Mouse (Mus musculus): Measurements from ENCODE around the gene Kank1.

The Kank1 gene

DNA sequence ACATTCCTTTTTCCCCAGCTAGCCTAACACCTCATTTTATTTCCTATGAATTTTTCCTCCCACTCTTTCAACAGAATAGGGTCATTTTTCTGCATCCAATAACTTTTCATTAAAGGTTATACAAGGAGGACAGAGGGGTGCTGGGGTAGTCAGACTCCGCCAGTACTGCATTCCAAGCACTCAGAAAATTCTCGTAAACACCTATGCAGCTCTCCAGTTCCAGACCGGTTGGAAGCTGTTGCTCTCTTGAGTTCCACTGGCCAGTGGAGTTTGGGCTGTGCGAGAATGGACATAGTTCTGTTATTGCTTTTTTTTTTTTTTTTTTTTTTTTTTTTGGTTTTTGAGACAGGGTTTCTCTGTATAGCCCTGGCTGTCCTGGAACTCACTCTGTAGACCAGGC, 167.4 kb downstream of the Kank1 start:
- DNase-seq (ENCODE audit: low read depth, low spot score): no peak

DNA sequence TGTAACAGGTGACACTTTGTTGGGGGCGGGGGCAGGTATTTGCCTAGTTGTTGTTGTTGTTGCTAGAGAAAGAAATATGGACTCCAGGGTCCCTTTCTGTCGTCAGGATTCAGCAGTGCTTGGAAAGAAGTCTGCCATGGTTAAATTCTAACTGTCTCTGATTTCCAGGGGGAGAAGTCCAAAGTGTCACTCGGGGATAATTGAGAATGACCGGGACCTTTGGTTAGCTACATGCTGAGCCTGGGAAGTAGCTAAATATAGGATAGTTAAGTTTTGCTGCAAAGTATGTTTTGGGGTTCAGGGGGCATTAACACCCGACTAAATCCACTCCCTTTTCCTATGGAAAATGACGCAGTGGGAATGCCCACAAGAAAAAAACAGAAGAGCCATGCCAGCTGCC, 169.2 kb downstream of the Kank1 start:
- DNase-seq (ENCODE audit: low read depth, low spot score): no peak

DNA sequence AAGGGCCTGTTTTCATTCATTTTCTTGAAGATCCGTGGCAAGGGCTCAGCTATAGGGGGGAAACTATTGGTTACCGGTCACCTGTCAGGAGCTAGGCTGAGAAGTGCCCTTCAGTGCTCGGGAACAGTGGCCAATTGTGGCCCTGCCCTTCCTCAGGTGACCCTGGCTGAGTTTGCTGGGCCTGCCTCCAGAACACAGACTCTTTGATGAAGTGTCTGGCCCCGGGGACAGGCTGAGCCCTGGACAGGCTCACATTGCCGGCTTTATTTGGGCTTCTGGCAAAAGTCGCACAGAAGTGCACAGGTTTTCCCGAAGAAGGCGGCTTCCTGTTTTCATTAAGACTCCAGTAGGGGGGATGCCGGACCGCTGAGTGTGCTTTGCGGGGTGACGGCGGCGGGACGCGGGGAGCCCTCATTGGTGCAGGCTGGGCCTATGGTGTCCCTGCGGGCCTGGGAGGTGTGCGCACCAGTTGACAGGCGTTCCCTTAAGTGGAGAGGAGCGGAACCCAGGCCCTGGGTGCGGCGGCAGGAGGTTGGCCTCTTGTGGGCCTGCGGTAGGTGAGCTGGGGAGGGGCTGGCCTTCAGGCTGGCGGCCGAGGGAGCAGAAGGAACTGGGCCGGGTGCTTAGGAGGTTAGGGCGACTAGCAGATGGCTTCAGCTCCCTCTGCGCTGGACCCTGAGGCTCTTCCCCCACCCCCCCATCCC, 169.9 kb downstream of the Kank1 start:
- DNase-seq (ENCODE audit: low read depth, low spot score): peak; percentile 63

DNA sequence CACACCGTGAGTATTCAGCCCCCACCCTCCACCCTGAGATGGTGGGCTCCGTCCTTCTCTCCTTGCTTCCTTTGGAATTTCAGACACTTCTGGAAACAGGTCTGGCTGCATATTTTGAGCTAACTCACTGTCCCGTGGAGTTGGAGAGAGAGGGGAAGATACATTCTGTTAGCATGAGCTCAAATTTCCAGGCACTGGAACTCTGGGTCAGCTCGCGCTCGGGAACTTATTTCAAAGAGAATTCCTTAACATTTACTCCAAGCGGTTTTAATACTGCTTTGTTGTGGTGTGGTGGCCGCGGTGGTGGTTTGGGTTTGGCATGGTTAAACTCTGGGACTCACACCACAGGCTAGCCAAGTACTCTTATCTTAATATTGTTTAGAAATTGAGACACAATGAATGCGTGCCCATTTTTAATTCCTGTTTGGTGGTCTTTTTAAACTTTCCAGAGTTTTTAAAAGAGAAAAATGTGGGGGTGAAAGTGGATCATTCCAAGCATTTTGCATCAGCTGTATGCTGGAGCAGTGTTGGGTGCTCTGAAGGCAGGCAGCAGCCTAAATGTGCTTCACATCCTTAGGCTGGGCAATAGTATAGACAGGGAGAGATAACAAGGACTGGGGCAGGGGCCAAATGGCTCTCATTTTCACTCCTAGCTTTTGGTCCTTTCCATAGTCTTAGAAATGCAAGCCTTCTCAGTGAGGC, 170.6 kb downstream of the Kank1 start:
- no peak for DNase-seq (ENCODE audit: low read depth, low spot score)

DNA sequence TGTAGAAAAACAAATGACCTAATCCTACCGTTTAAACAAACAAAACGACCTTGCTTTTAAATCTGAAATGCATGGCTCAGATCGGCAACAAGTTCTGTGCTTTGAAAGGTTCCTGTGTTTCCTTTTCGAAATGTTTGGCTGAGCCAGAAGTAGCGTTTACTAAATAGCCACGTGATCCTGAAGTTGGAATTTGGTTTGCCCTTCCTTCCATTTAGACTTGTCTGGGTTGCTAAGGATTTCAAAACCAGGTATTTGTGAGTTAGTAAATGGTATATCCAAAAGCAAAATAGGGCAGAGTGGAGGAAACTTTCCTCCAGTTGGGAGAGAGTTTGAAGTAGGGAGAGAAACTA, 171.1 kb downstream of the Kank1 start:
- DNase-seq (ENCODE audit: low read depth, low spot score): no peak

DNA sequence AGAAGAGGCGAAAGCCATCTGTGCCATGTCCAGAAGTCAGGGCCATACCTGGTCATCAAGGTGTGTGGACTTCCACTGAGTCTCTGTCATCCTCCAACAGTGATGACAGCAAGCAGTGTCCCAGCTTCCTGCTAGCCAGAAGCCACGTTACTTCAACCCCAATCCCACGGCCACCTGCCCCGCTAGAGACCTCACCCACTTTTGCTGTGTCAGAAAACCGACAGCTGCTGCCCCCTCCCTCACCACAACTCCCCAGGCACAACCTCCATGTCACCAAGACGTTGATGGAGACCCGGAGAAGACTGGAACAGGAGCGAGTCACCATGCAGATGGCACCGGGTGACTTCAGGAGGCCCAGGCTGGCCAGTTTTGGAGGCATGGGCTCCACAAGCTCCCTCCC, 172.5 kb downstream of the Kank1 start:
- DNase-seq (ENCODE audit: low read depth, low spot score): no peak

DNA sequence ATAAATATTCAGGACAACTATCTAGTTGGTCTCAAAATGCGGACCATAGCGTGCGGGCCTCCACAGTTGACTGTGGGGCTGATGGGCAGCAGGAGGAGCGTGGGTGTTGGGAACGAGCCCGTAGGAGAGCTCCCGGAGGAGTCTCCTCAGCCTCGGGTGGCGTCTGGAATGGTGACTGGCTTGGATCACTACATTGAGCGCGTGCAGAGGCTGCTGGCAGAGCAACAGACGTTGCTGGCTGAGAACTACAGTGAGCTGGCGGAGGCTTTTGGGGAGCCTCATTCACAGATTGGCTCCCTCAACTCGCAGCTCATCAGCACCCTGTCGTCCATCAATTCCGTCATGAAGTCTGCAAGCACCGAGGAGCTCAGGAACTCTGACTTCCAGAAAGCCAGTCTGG, 174.6 kb downstream of the Kank1 start:
- DNase-seq (ENCODE audit: low read depth, low spot score): no peak

DNA sequence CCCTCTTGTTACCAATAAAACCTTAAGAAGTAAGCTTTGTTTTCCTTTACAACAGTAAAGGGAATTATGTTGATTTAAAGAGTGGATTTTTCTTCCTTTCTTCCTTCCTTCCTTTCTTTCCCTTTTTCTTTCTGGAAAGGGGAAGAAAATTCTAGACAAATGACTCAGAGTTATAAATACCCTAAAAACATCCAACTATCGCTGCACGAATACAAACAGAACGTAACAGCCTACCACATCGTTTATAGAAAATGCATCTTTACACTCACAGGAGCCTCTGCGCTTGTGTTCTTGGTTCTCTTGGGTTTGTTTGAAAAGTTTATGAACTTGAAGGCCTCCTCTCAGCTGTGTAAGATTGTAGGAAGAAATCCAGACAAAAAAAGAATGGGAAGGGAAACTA, 178.7 kb downstream of the Kank1 start:
- DNase-seq (ENCODE audit: low read depth, low spot score): no peak

DNA sequence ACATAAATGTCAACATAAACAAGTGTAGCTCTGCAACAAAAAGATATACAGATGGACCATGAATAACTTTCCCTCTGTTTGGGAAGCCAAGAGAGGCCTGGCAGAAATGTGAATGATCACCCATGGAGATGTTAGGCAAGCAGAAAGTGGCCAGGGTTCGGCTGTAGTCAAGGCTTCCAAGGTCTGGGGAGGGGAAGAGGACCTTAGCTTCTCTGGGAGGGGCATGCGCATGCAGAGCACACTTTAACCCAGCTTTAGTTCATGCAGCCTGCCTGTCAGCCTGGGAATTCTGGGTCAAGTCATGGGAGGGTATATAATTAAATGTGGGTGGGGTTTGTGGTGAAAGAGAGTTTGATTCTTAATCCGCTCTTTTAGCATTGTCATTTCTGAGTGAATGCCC, 180.9 kb downstream of the Kank1 start:
- no peak for DNase-seq (ENCODE audit: low read depth, low spot score)

DNA sequence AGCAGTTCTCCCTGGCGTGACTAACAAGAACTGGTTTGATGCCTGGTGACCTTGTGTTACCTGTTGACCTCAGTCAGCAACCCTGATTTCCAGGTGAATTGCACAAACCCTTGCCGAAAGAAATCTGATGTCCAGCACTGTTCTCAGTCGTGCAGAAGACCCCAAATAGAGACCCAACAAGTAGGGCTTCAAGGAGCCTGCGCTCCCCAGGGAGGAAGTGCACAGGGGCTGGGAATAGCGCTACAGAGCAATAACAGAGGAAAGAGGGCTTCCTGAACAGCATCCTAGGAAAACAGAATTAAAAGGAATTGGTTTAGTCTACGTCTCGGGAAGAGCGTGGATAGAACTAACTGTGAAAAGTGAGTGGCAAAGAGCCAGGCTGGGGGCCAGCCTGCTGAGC, 183.2 kb downstream of the Kank1 start:
- no peak for DNase-seq (ENCODE audit: low read depth, low spot score)

DNA sequence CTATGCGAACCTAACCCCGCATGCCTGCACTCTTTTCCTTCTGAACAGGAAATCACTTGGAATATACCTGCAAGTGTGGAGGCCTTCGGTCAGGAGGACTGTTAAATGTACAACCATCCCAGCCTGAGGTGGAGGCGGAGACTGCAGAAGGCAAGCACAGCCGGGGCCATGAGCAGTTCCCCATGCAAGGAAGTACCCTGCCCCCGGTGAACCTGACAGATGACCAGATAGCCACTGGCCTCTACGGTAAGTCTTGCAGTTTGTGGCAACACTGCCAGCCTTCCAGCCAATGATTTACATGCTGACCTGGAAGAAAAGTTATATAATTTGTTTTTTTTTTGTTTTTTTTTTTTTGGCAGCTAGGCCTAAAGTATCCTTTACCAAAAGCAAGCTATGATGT, 185.3 kb downstream of the Kank1 start:
- no peak for DNase-seq (ENCODE audit: low read depth, low spot score)

DNA sequence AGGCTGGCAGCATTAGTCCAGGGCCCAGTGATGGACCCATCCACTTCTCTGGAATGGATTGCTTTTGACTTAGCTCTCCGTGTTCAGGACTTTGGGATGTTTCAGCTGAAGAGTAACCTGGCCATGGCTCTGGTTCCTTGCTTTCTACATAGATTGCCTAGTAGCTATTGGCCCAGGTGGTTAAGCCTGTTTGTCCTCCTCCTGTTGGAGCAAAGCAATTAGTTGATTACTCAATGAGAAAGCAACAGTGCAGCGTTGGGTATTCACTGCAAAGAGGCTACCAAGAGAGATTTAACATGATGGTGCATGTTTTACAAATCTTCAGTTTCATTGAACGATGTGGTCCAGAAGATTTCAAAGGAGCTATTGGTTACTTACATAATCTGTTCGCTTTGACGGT, 186.6 kb downstream of the Kank1 start:
- no peak for DNase-seq (ENCODE audit: low read depth, low spot score)

DNA sequence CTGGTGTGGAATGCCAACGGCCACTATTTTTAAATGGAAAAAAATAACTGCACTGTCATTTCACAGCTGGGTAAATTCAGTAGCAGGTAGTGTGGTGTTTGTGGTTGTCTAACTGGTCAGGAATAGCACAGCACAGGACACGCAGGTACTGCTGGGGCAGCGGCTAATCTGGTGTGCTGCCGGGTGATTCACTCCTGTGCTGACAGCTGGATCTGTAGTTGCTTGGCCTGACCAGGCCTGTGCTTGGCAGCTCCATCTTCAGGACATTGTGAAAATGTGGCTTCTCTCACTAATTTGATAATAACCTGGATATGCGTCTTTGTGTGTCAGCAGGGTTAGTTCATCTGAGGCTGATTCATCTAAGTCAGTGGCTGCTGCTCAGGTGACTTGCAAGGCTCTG, 189.7 kb downstream of the Kank1 start:
- peak; percentile 11 for DNase-seq (ENCODE audit: low read depth, low spot score)

DNA sequence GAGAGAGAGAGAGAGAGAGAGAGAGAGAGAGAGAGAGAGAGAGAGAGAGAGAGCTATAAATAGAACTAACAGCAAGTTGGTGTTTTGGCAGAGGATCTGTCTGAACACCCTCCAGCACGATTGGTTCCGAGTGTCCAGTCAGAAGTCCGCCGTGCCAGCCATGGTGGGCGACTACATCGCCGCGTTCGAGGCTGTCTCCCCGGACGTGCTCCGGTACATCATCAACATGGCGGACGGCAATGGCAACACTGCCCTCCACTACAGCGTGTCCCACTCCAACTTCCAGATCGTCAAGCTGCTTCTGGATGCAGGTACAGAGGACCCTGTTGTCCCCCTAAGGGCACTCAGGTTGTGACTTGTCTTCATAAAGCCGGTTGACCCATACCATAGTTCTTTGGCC, 191.1 kb downstream of the Kank1 start:
- DNase-seq (ENCODE audit: low read depth, low spot score): no peak

DNA sequence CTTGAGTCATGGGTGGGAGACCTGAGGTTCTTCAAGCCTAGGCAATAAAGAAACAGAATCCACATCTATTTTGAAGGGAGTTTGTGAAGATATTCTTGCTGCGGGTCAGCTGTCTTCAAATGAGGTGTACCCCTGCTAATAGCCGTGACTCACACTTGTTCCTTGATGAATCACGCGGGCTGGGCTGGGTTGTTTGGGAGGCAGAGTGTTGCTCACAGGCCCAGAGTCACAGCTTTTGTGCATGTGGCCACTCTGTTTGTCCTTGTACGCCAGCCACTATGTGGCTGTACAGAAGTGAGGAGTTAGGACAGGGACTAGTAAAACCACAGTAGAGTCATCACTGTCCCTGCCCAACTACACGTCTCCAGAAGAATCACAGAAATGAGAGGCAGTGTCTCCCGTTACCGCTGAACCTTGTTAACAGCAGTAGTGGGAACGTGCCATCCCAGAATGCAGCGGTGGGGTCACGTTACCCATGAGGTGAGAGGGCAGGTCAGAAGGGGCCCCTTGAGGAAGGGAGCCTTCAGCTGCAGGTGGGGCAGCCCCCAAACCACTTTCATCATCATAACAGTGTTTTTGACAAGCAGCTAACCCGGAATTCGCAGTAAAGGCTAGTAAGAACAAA, 191.7 kb downstream of the Kank1 start:
- no peak for DNase-seq (ENCODE audit: low read depth, low spot score)

DNA sequence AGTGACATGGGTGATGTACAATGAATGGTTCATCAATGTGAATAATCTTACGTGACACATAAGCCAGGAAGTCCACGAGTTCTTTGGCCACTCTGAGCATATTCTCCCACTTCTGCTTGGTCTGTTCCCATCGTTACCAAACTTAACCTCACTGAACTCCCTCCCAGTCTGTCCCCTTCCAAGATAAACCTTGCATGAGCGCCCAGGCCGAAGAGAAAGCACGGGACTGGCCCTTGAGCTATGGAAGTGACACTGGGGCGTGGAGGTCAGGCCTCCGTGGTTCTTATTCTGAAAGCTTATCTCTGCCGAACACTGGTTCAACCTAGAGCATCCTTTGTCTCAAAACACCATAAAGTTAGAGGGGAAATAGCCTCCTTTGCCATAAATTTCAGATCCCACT, 194.7 kb downstream of the Kank1 start:
- DNase-seq (ENCODE audit: low read depth, low spot score): no peak

DNA sequence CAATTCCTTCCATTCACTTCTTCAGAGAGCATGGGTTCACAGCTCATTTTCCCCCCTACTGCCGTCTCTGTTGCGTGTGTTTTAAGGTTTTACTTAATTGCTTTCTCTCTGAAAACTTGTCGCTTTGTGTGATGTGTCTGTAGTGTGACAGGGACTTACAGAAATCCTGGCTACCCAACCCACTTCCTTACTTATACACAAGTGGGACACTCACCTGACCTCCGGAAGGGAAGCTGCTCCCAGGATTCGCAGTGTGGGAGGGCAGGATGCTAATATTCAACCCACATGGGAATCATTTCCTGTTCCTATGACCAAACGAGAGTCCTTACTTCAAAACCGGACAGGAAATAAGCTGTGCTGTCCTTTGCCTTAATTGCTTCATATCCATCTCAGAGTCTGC, 195.1 kb downstream of the Kank1 start:
- no peak for DNase-seq (ENCODE audit: low read depth, low spot score)

DNA sequence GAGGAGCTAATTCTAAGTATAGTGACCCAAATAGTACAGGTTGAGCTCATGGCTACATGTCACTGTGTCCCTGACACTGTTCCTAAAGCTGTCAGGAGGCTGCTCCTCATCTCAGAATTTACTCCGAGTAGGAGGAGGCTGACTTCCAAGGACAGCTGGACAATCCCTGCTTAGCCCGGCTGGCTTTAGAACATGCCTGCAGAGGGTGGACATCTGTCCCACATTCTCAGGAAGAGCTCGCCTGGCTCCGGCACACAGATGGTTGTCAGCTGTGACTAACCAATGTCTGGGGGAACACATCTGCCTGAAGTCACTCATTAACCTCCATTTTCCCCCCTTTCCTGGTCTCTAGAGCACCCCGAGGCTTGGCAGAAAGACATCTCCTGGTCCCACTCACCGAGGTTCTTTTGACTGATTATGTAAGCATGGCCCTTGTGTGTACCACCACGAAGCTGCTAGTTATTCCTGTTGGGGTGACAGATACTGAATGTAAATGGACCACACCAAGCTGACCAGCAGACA, 196.5 kb downstream of the Kank1 start:
- DNase-seq (ENCODE audit: low read depth, low spot score): no peak

DNA sequence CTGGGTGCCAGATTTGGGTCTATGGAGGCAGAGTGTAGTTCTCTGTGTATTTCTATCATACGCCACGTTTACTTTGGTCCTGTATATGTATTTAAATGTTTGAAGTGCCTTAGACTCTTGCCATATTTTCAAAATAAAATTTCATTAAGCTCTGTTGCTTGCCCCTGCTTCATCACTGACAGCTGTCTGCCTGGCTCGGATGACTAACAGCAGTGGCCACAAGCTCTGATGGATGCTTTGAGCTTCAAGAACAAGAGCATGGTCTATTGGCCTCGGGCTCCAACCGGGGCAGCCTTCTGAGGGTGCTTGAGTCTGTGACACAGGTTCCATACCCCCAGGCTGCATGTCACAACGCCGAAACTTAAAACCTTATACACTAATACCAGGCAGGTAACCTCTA, 197.6 kb downstream of the Kank1 start:
- DNase-seq (ENCODE audit: low read depth, low spot score): no peak

DNA sequence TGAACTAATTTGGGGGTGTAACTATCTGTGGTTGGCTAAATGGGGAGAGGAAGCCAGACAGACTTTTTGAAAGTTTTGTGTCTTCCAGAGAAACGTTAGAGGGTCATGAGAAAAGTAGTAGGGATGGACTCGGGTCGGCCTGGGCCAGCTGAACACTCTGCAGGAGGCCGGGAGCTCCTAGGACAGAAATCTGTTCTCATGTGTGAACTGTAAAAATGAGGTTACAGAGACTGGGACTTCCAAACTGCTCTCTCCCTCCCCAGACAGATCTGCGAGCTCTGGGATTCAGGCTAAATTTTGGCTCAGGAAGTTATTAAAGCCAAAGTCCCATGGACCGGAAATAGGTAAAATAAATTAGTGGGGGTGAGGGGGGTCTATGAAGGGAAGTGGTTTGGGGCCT, 198.0 kb downstream of the Kank1 start:
- no peak for DNase-seq (ENCODE audit: low read depth, low spot score)

DNA sequence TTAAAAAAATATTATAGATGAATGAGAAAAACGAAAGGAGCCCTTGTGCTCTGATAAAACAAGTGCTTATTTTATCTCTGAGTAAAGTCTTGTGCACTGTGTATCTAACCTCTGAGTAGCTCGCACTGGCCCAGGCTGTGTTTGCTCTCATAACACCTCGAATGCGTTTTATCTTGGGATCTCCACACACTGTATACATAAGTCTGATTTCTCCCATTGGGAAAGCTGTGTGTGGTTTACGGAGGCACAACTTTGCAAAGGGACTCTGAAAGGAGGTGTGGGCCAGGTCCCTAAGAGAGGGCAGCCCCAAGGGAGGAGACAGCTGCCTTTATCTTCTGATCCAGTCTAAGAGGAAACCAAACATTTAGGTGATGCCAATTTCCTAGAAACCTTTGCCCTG, 198.6 kb downstream of the Kank1 start:
- DNase-seq (ENCODE audit: low read depth, low spot score): no peak

DNA sequence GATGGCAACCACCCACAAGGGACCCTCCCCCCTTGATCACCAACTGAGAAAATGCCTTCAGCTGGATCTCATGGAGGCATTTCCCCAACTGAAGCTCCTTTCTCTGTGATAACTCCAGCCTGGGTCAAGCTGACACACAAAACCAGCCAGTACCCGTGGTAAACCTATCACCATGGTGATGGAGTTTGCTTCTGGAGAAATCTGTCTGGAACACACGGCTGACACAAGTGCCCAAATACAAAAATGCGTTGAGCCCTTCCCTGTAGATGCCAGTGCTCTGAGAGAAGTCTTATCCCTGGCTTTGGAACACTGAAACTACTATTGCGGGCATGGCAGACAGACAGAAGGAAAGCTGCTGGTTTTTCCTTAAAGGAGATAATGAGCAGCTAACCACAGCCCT, 199.4 kb downstream of the Kank1 start:
- no peak for DNase-seq (ENCODE audit: low read depth, low spot score)

Data from skeletal muscle tissue, adult 2 months (tissue).